Mouse (Mus musculus) layer of hippocampus, adult 18-20 months (tissue): ENCODE data around the gene Cyfip1. TPM values are rescaled to one million over a fixed set of nuclear protein-coding genes. Genes with fewer than 3 reads are reported as not detected.

Experiments used
- DNase-seq, 2 experiments: peaks; one replicate each; pipeline ENCODE4 v3.0.0; 2022; ENCODE audit warnings: low spot score in 2 of 2
- long read RNA-seq: library from polyadenylated mRNA; stranded (forward); transcript quantifications from one replicate; pipeline ENCODE4 v2.0.0, GENCODE M21; 2021
- total RNA-seq, 2 experiments: library from RNA; stranded (reverse); gene quantifications; 2 replicates each; pipeline ENCODE4 v1.2.3; 2021

The Cyfip1 gene
- total RNA-seq = 100 to 1,000 TPM; 108 to 113 TPM
- long read RNA-seq, full-length matches to known transcripts = 137 of 171 reads
- long read RNA-seq, partial matches to known transcripts = 19 of 171 reads
- long read RNA-seq, other reads (novel, unspliced or antisense) = 15 of 171 reads

DNA sequence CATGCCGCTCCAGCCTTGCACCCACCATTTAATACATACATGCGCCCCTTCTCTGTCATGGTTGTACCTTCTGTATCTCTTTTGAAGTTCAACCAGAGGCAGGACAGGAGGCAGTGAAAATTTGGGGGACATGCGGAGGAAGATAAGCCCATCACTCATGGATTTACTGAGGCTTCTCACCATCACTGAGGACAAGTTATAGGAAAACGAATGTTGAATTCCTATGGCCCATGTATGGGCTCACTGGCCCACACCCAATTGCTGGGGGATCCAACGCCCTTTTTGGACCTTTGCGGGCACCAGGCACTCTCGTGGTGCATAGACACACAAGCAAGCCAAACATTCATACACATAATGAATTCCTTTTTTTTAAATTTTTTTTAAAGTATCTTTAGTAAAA, at the start of gene Cyfip1:
Gene Cyfip1 (plus strand): TSS at position 301 of the 400 bp plus-strand sequence.
- no peak for DNase-seq

DNA sequence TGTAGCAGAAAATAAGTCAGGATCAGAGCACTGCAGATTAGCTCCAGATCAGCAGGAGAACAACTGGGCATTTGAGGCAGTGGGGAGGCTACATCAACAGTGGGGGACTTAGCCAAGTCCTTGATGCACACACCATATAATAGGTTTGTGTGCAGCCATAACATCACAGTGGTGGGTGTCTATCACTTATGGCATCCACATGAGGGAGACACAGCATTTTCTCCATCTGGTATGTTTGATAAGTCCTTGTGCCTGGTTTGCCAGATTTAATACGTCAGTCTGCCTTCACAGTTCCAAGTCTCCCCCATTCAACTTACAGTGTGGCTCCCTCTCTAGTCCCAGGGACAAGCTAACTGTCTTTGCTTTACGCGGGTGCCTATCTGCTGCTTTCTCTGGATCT, 49.3 kb upstream of the Cyfip1 start:
- peak; percentile 10 to 53 for DNase-seq

DNA sequence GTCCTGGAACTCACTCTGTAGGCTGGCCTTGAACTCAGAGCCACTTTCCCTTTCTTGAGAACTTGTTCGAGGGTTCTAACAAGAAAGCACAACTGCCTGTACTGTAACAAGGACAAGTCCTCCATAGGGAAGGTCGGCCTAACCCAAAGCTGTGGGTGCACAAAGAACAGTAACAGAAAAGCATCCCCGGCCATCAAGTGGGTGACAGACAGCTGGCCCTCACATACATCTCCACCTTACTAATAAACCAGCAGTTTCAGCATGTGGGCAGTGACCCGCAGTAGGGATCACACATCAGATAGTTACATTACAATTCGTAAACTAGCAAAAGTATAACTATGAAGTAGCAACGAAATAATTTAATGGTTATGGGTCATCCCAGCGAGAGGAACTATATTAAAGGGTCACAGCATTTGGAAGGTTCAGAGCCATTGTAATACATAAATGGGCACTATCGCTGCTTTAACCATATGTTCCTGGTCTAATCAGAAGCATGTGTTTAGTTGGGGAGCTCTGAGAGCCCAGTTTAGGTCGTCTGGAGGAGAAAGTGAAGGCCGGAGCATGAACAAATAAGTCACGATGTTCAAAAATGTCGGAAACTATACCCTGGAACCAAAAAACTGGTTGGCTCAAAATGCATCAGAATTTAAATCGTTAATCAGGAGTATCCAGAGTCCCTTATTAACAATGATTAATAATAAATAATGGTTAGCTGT, 48.2 kb upstream of the Cyfip1 start:
- DNase-seq = no peak

DNA sequence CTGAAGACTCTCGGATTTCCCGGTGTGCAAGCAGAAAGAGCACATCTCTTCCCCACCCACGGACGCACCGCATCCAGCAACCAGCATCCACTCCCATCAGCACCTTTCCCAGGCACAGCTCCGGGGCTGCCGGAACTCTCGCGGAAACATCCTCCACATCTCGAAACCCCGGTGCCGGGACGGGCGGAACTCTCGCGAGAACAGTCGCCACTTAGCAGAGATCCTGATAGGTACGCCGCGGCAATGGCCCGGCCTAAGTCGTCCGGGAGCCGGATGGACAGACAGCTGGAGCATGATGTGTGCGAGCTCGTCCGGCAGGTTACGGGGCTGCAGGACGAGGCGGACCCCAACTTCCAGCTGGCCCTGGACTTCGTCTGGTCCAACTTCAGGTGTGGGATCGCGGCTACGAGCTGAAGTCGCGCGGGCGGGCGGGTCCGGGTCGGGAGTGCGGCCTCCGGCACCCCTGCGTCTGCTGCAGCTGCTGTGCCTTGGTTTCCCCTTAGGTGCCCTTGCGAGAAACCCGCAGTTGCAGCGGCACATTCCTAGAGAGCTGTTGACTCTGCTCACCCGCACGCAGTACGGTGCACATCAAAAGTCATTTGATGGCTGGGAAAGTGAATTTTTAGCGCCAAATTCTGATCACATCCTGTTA, 47.5 kb upstream of the Cyfip1 start, which contains the start of gene Tubgcp5:
Gene Tubgcp5 (plus strand): TSS at position 203 of the 652 bp plus-strand sequence.
- peak; percentile 94 to 96 for DNase-seq

DNA sequence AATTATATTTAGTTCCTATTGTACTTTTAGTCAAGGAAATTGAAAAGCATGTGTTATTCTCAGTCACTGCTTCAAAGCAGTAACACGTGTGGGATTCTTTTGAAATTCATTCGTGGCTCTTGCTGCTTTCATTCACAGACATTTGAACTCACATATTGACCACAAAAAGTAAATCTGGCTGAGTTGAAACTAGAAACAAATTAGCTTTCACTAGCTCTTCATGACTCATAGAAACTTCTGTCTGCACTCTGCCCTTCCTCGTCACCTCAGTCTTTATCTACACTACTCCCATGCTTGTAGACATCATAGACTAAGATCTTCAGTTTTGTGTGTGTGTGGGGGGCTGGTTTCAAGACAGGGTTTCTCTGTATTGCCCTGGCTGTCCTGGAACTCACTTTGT, 41.6 kb upstream of the Cyfip1 start:
- DNase-seq = no peak

- DNase-seq = no peak
These were observed 31.6 kb upstream of the Cyfip1 start for GRCm38 (mm10) chr7:55809967-55810366.

- no peak for DNase-seq
These were observed 17.1 kb upstream of the Cyfip1 start for GRCm38 (mm10) chr7:55824468-55824867.

DNA sequence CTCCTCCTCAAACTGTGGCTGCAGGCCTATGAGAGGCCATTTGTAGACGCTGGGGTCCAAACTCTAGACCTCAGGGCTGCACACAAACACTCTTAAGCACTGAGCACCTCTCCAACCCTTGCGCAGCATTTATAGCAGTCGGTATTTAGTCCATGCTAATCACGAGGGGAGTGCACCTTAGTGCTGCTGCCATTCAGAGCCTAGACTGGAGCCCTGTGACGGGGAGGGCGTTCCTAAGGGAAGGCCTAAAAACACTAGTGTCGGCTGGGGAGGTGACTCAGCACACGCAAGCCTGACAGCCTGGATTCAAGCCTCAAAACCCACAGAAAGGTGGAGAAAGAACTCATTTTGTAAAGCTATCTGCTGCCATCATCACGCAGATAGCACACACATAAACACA, 14.0 kb upstream of the Cyfip1 start:
- no peak for DNase-seq

- DNase-seq = no peak
These were observed 4.7 kb upstream of the Cyfip1 start for GRCm38 (mm10) chr7:55836877-55837276.

- peak; percentile 87 to 91 for DNase-seq
These were observed 495 bp downstream of the Cyfip1 start for GRCm38 (mm10) chr7:55841977-55842503.

- peak in 1 of 2 experiments; percentile 51 for DNase-seq
These were observed 1.1 kb downstream of the Cyfip1 start for GRCm38 (mm10) chr7:55842504-55843152.

DNA sequence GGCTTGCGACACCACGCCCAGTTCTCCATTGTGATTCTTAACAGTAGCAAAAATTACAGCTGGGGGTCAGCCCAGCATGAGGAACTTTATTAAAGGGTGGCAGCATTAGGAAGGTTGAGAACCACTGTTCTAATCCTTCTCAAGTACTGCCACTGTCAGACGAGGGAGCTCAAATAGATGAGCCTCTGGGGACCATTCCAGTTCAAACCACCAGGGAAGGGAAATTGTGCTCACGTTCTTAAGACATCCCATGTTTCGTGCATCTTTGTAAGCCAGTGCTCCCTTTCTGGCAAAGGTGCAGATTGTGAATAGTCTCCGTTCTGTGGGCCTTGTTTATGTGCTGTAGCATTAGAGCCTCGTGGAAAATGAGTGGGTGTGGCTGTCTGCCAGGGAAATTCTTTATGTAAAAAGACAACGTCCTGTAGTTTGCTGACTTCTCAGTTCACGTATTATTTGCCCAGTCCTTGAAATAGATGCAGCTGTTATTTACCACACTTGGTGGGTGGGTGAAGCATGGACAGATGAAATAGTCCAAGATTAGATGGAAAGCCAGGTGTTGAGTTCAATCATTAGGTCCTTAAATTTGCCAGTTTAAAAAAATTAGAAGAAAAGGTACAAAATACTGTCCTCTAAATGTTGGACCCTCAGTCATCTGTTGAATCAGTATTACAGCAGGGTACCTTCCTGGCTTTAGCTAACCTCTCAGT, 5.2 kb downstream of the Cyfip1 start:
- no peak for DNase-seq

GRCm38 (mm10) chr7:55849948-55850571, 8.5 kb downstream of the Cyfip1 start:
- peak; percentile 84 to 93 for DNase-seq

- DNase-seq = no peak
These were observed 11.2 kb downstream of the Cyfip1 start for GRCm38 (mm10) chr7:55852787-55853186.

GRCm38 (mm10) chr7:55855597-55855996, 14.1 kb downstream of the Cyfip1 start:
- no peak for DNase-seq

GRCm38 (mm10) chr7:55856741-55857140, 15.2 kb downstream of the Cyfip1 start:
- no peak for DNase-seq

- DNase-seq = no peak
These were observed 16.2 kb downstream of the Cyfip1 start for GRCm38 (mm10) chr7:55857729-55858128.

GRCm38 (mm10) chr7:55858836-55859517, 17.4 kb downstream of the Cyfip1 start:
- DNase-seq = peak in 1 of 2 experiments; percentile 79

- no peak for DNase-seq
These were observed 17.9 kb downstream of the Cyfip1 start for GRCm38 (mm10) chr7:55859518-55859872.

DNA sequence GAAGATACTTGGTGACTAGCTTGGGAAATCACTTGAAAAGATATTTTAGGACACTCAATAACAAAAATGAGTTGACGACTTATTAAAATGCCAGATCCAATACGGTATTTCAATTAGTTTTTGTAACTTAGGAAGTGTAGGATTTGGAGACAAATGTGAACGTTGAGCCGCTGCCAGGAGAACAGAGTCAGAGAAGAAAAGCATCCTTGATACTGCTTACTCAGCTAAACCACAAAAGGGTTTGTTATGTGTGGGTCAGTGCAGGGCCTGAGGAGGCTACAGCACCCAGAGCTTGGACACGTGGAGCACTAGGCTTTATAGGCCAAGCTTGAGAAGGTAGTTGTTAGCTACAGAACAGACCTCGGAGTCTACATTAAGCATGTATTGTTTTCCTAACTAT, 18.4 kb downstream of the Cyfip1 start:
- peak in 1 of 2 experiments; percentile 76 for DNase-seq
